Mouse (Mus musculus) frontal cortex, postnatal 25 days (tissue): ENCODE results near the gene Fyco1.

ENCODE experiments used
- DNase-seq, 2 experiments: peaks; one replicate each; pipeline ENCODE4 v3.0.0; 2022; ENCODE audit warnings: low spot score in 2 of 2

The Fyco1 gene

GRCm38 (mm10) chr9:123740799-123741198, 110.9 kb downstream of the Fyco1 start:
- DNase-seq, result no peak
